Comparison of ENCODE assay signal across 30 mouse cellular contexts in genomic region chr3:138264648-138265047, GRCm38 (mm10). TPM values are rescaled to one million over a fixed set of nuclear protein-coding genes. Genes with fewer than 3 reads are reported as not detected.
DNase-seq lines count a peak whose midpoint lies in the region; ATAC-seq and TF ChIP-seq lines count a peak whose summit lies in the region.
"Had no signal": no experiment of that assay in that cellular context is flagged by ENCODE, and none has a peak within 500 bp of the region (broad histone marks: within the 10 kb centered on the region; RNA-seq: fewer than 3 reads in every experiment).

No protein-coding gene starts in this region.

- no peak overlapping the region for H3K27ac ChIP-seq in forebrain, embryonic 13.5 days
- H3K27ac ChIP-seq in forebrain, embryonic 11.5 days (ENCODE audit: low read depth, low read length): no peak overlapping the region
- peak overlapping the region; percentile 8; the same call in 1 of the 2 replicates for H3K27ac ChIP-seq in lung, embryonic 14.5 days (ENCODE audit: low read depth)
- H3K27ac ChIP-seq in hindbrain, embryonic 16.5 days (ENCODE audit: low read depth, low read length): no peak overlapping the region
- no peak overlapping the region for H3K27ac ChIP-seq in midbrain, embryonic 10.5 days (replicated peaks)
- H3K27ac ChIP-seq: heart, embryonic 15.5 days; hindbrain, embryonic 13.5 days; kidney, postnatal 0 days had no signal

- no peaks in the 10 kb centered on the region for H3K27me3 ChIP-seq in forebrain, embryonic 13.5 days
- no peaks in the 10 kb centered on the region for H3K27me3 ChIP-seq in forebrain, embryonic 11.5 days (ENCODE audit: control insufficient read depth, insufficient read depth, low read length)
- H3K27me3 ChIP-seq in lung, embryonic 14.5 days (ENCODE audit: insufficient read depth, low read length): no peaks in the 10 kb centered on the region
- no peaks in the 10 kb centered on the region for H3K27me3 ChIP-seq in hindbrain, embryonic 16.5 days (replicated peaks; ENCODE audit: control insufficient read depth, insufficient read depth, low read length)
- H3K27me3 ChIP-seq in midbrain, embryonic 10.5 days (ENCODE audit: low read depth, poor library complexity, severe bottlenecking): no peaks in the 10 kb centered on the region
- H3K27me3 ChIP-seq: CH12.LX; heart, embryonic 15.5 days; hindbrain, embryonic 13.5 days; Patski had no signal

- no peak for TF ChIP-seq POLR2A in lung, adult 2 months (IDR thresholded peaks at IDR 0.05; ENCODE audit: borderline replicate concordance, extremely low read depth, low read depth, low read length)

- H3K4me2 ChIP-seq in forebrain, embryonic 13.5 days: no peak overlapping the region
- H3K4me2 ChIP-seq in forebrain, embryonic 11.5 days (ENCODE audit: low read depth, low read length, severe bottlenecking): no peak overlapping the region
- no peak overlapping the region for H3K4me2 ChIP-seq in lung, embryonic 14.5 days
- no peak overlapping the region for H3K4me2 ChIP-seq in hindbrain, embryonic 16.5 days (ENCODE audit: low read length)
- H3K4me2 ChIP-seq: heart, embryonic 15.5 days; hindbrain, embryonic 13.5 days; midbrain, embryonic 11.5 days had no signal

- no peak overlapping the region for H3K4me3 ChIP-seq in forebrain, embryonic 13.5 days
- H3K4me3 ChIP-seq in forebrain, embryonic 11.5 days (ENCODE audit: low read depth, low read length): no peak overlapping the region
- no peak overlapping the region for H3K4me3 ChIP-seq in lung, embryonic 14.5 days (ENCODE audit: low read depth, low read length)
- no peak overlapping the region for H3K4me3 ChIP-seq in lung, adult 2 months (replicated peaks; ENCODE audit: extremely low read depth, low read depth, low read length)
- no peak overlapping the region for H3K4me3 ChIP-seq in hindbrain, embryonic 16.5 days (ENCODE audit: low read length)
- no peak overlapping the region for H3K4me3 ChIP-seq in midbrain, embryonic 10.5 days
- H3K4me3 ChIP-seq: heart, embryonic 15.5 days; hindbrain, embryonic 13.5 days had no signal

- H3K9ac ChIP-seq in forebrain, embryonic 13.5 days: no peak overlapping the region
- H3K9ac ChIP-seq in forebrain, embryonic 11.5 days (ENCODE audit: low read length): no peak overlapping the region
- no peak overlapping the region for H3K9ac ChIP-seq in lung, embryonic 14.5 days
- H3K9ac ChIP-seq in hindbrain, embryonic 16.5 days (ENCODE audit: low read depth, low read length): no peak overlapping the region
- H3K9ac ChIP-seq: heart, embryonic 15.5 days; hindbrain, embryonic 13.5 days had no signal

- no peaks in the 10 kb centered on the region for H3K4me1 ChIP-seq in forebrain, embryonic 13.5 days
- H3K4me1 ChIP-seq in forebrain, embryonic 11.5 days (replicated peaks; ENCODE audit: control insufficient read depth, insufficient read depth, low read length): no peaks in the 10 kb centered on the region
- H3K4me1 ChIP-seq in lung, embryonic 14.5 days (ENCODE audit: insufficient read depth): peaks cover 9% of the 10 kb centered on the region
- no peaks in the 10 kb centered on the region for H3K4me1 ChIP-seq in lung, adult 2 months (ENCODE audit: control insufficient read depth, insufficient read depth, low read length)
- no peaks in the 10 kb centered on the region for H3K4me1 ChIP-seq in hindbrain, embryonic 16.5 days (ENCODE audit: control insufficient read depth, insufficient read depth, low read depth, low read length)
- H3K4me1 ChIP-seq in midbrain, embryonic 10.5 days: no peaks in the 10 kb centered on the region
- H3K4me1 ChIP-seq: heart, embryonic 15.5 days; hindbrain, embryonic 13.5 days had no signal

- no peaks in the 10 kb centered on the region for H3K36me3 ChIP-seq in forebrain, embryonic 13.5 days (ENCODE audit: poor library complexity, severe bottlenecking)
- no peaks in the 10 kb centered on the region for H3K36me3 ChIP-seq in forebrain, embryonic 11.5 days (ENCODE audit: control insufficient read depth, insufficient read depth, low read length)
- H3K36me3 ChIP-seq in lung, embryonic 14.5 days (ENCODE audit: insufficient read depth): no peaks in the 10 kb centered on the region
- no peaks in the 10 kb centered on the region for H3K36me3 ChIP-seq in hindbrain, embryonic 16.5 days (ENCODE audit: control insufficient read depth, insufficient read depth, low read length)
- no peaks in the 10 kb centered on the region for H3K36me3 ChIP-seq in midbrain, embryonic 10.5 days
- H3K36me3 ChIP-seq: G1E; heart, embryonic 15.5 days; hindbrain, embryonic 13.5 days had no signal

- ATAC-seq in forebrain, embryonic 13.5 days: peak; percentile 72; the same call in 1 of the 2 replicates
- ATAC-seq in forebrain, embryonic 11.5 days (replicated peaks; ENCODE audit: low FRiP score): no peak
- ATAC-seq in lung, embryonic 14.5 days (ENCODE audit: insufficient read depth): peak; percentile 44; the same call in 1 of the 2 replicates
- no peak for ATAC-seq in hindbrain, embryonic 16.5 days
- ATAC-seq: Patski had no signal

- TF ChIP-seq CTCF in lung, embryonic 14.5 days (IDR thresholded peaks at IDR 0.05; ENCODE audit: low read depth): no peak
- no peak for TF ChIP-seq CTCF in lung, adult 2 months (IDR thresholded peaks at IDR 0.05; ENCODE audit: insufficient read depth, low read length)

- H3K9me3 ChIP-seq in forebrain, embryonic 13.5 days (replicated peaks): no peaks in the 10 kb centered on the region
- no peaks in the 10 kb centered on the region for H3K9me3 ChIP-seq in forebrain, embryonic 11.5 days (ENCODE audit: control insufficient read depth, low read length)
- H3K9me3 ChIP-seq in lung, embryonic 14.5 days (ENCODE audit: low read depth, low read length): no peaks in the 10 kb centered on the region
- H3K9me3 ChIP-seq in hindbrain, embryonic 16.5 days (ENCODE audit: control insufficient read depth, low read length): no peaks in the 10 kb centered on the region
- no peaks in the 10 kb centered on the region for H3K9me3 ChIP-seq in midbrain, embryonic 10.5 days (replicated peaks)
- H3K9me3 ChIP-seq: G1E; heart, embryonic 15.5 days; hindbrain, embryonic 13.5 days had no signal

- no peak for DNase-seq in forebrain, embryonic 11.5 days (ENCODE audit: low spot score)
- no peak for DNase-seq in lung, embryonic 14.5 days
- no peak for DNase-seq in lung, adult 2 months
- peak; percentile 28 for DNase-seq in brain, embryonic 18.5 days (ENCODE audit: low read depth, low spot score)
- DNase-seq in midbrain, embryonic 10.5 days (ENCODE audit: low spot score): no peak
- DNase-seq: adrenal gland, adult 2 months; cerebellum, adult 11 months; cerebellum, postnatal 10 days; heart, postnatal 36 days; kidney, adult 2 months; lung, postnatal 10 days; right cerebral cortex, postnatal 25 days; thymus, postnatal 25 days had no signal

- WGBS in forebrain, embryonic 13.5 days: 72% methylated on average over 3 of the region's 3 CpGs
- WGBS in forebrain, embryonic 11.5 days: 79% methylated on average over 3 of the region's 3 CpGs
- 41% methylated on average over 3 of the region's 3 CpGs for WGBS in lung, embryonic 14.5 days
- WGBS in lung, adult 2 months: 59% methylated on average over 3 of the region's 3 CpGs
- WGBS in hindbrain, embryonic 16.5 days: 64% methylated on average over 3 of the region's 3 CpGs
- 86% methylated on average over 3 of the region's 3 CpGs for WGBS in midbrain, embryonic 10.5 days

RNA-seq across cellular contexts. Expression of gene Adh1, which starts 3.9 kb away (rescaled TPM):
- polyA plus RNA-seq in forebrain, embryonic 13.5 days (2015; fragmentation: Nextera tagmentation; extraction: Ambion mirVana): 0.16 and 0.46 TPM in 2 replicates
- polyA plus RNA-seq in forebrain, embryonic 11.5 days (2014; fragmentation: Nextera tagmentation; extraction: Ambion mirVana): 0.16 and 0.44 TPM in 2 replicates
- 883 and 968 TPM in 2 replicates for polyA plus RNA-seq in lung, embryonic 14.5 days (2014; fragmentation: Nextera tagmentation; extraction: Ambion mirVana)
- polyA plus RNA-seq in lung, adult 2 months (2012; rRNA removed): 106 and 114 TPM in 2 replicates
- 1.4 and 1.7 TPM in 2 replicates for polyA plus RNA-seq in hindbrain, embryonic 16.5 days (2015; fragmentation: Nextera tagmentation; extraction: Ambion mirVana)
- polyA plus RNA-seq in midbrain, embryonic 10.5 days (2016; fragmentation: Nextera tagmentation; extraction: Ambion mirVana): 0.14 TPM in 1 of 2 replicates, not detected in the other
- polyA plus RNA-seq: embryonic facial prominence, embryonic 11.5 days; G1E had no signal

RNA-seq across cellular contexts. Expression of gene Adh7, which starts 47.1 kb away (rescaled TPM):
- 0.29 TPM in 1 of 2 replicates, not detected in the other for polyA plus RNA-seq in forebrain, embryonic 13.5 days (2015; fragmentation: Nextera tagmentation; extraction: Ambion mirVana)
- 0.16 TPM in 1 of 2 replicates, not detected in the other for polyA plus RNA-seq in forebrain, embryonic 11.5 days (2014; fragmentation: Nextera tagmentation; extraction: Ambion mirVana)
- 0.30 and 0.55 TPM in 2 replicates for polyA plus RNA-seq in lung, embryonic 14.5 days (2014; fragmentation: Nextera tagmentation; extraction: Ambion mirVana)
- 2.7 and 12.4 TPM in 2 replicates for polyA plus RNA-seq in lung, adult 2 months (2012; rRNA removed)
- 0.91 and 0.96 TPM in 2 replicates for polyA plus RNA-seq in hindbrain, embryonic 16.5 days (2015; fragmentation: Nextera tagmentation; extraction: Ambion mirVana)
- 0.25 TPM in 1 of 2 replicates, not detected in the other for polyA plus RNA-seq in midbrain, embryonic 10.5 days (2016; fragmentation: Nextera tagmentation; extraction: Ambion mirVana)
- polyA plus RNA-seq: embryonic facial prominence, embryonic 11.5 days; G1E; intestine, embryonic 14.5 days; large intestine, adult 2 months; limb, embryonic 11.5 days; spleen, adult 2 months had no signal

RNA-seq across cellular contexts. Expression of gene Adh6a, which starts 48.4 kb away (rescaled TPM):
- not detected in 2 replicates for polyA plus RNA-seq in forebrain, embryonic 13.5 days (2015; fragmentation: Nextera tagmentation; extraction: Ambion mirVana)
- not detected in 2 replicates for polyA plus RNA-seq in forebrain, embryonic 11.5 days (2014; fragmentation: Nextera tagmentation; extraction: Ambion mirVana)
- polyA plus RNA-seq in lung, embryonic 14.5 days (2014; fragmentation: Nextera tagmentation; extraction: Ambion mirVana): 0.14 and 0.62 TPM in 2 replicates
- 0.11 TPM in 1 of 2 replicates, not detected in the other for polyA plus RNA-seq in lung, adult 2 months (2012; rRNA removed)
- not detected in 2 replicates for polyA plus RNA-seq in hindbrain, embryonic 16.5 days (2015; fragmentation: Nextera tagmentation; extraction: Ambion mirVana)
- not detected in 2 replicates for polyA plus RNA-seq in midbrain, embryonic 10.5 days (2016; fragmentation: Nextera tagmentation; extraction: Ambion mirVana)
- polyA plus RNA-seq: adrenal gland, adult 2 months; cortical plate, adult 2 months; embryonic facial prominence, embryonic 11.5 days; G1E; heart, embryonic 15.5 days; hindbrain, embryonic 13.5 days; limb, embryonic 11.5 days; liver, adult 2 months; liver, embryonic 16.5 days; midbrain, embryonic 11.5 days; spleen, adult 2 months had no signal

Comparison
In these comparisons a context has a peak if more than half of its experiments do, and no peak if none do; other contexts are left out.
1. ATAC-seq: peak in forebrain, embryonic 13.5 days (single experiment) and lung, embryonic 14.5 days (single experiment); none in forebrain, embryonic 11.5 days (single experiment) and hindbrain, embryonic 16.5 days (single experiment).
2. RNA of gene Adh1, which starts 3.9 kb away (polyA plus RNA-seq): 883 to 968 TPM in lung, embryonic 14.5 days and 106 to 114 TPM in lung, adult 2 months; 1.4 to 1.7 TPM in hindbrain, embryonic 16.5 days, 0.16 to 0.46 TPM in forebrain, embryonic 13.5 days, 0.16 to 0.44 TPM in forebrain, embryonic 11.5 days and 0.14 TPM in midbrain, embryonic 10.5 days; every median in the first group is over 10 times any median in the second.